Mouse (Mus musculus): Measurements from ENCODE around the gene Pakap. TPM values are rescaled to one million over a fixed set of nuclear protein-coding genes. Genes with fewer than 3 reads are reported as not detected.

Pakap gene
- polyA plus RNA-seq, 1 experiment: 6.3 TPM

GRCm38 (mm10) chr4:57716735-57717134 lies 148.8 kb downstream of the Pakap start:
- H3K4me1 ChIP-seq (ENCODE audit: control insufficient read depth, insufficient read depth, low read length): no peaks in the 10 kb centered on the region
- 28% methylated on average over 4 of the region's 4 CpGs for WGBS
- DNase-seq: no peak
- H3K4me3 ChIP-seq (replicated peaks; ENCODE audit: insufficient read depth, low read depth, low read length): no peak overlapping the region
- no peak overlapping the region for H3K27ac ChIP-seq (ENCODE audit: insufficient read depth, low read length)
- H3K27me3 ChIP-seq (ENCODE audit: control insufficient read depth, insufficient read depth, low read length): no peaks in the 10 kb centered on the region
- TF ChIP-seq CTCF (IDR thresholded peaks at IDR 0.05; ENCODE audit: borderline replicate concordance, insufficient read depth, low read depth, low read length) (no peak), POLR2A (IDR thresholded peaks at IDR 0.05; ENCODE audit: borderline replicate concordance, insufficient read depth, low read length) (no peak)

- Histone ChIP-seq H3K27ac (ENCODE audit: insufficient read depth, low read length) (no peak within 1 kb of the TSS), H3K4me1 (ENCODE audit: control insufficient read depth, insufficient read depth, low read length) (no peaks in the 10 kb centered on the region), H3K4me3 (replicated peaks; ENCODE audit: insufficient read depth, low read depth, low read length) (no peak within 1 kb of the TSS), H3K27me3 (ENCODE audit: control insufficient read depth, insufficient read depth, low read length) (no peaks in the 10 kb centered on the region)
- WGBS: 80% methylated on average over 9 of the region's 9 CpGs
- TF ChIP-seq POLR2A (IDR thresholded peaks at IDR 0.05; ENCODE audit: borderline replicate concordance, insufficient read depth, low read length): no peak
- DNase-seq: no peak
These were observed 149.4 kb downstream of the Pakap start, which contains the start of gene Akap2 for GRCm38 (mm10) chr4:57717354-57717753. TSS of gene Akap2 (plus strand) at chr4:57717657.

DNA sequence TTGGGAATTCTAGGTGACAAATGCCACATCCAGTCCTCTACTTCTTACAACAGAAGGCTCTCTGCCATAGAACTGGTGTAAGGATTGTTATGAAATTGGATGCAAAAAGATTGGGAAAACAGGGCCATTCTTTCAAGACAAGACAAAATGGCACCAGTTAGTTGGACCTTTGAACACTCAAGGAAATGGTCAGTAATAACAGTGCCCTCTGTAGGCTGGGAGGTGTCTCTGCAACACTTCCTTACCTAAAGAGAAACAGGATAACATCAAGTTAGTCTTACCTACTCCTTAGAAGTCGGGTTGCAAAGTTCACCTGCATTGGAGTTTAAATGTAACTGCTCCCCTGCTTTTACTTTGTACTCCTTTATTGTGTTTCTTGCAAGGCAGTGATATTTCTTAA lies 151.4 kb downstream of the Pakap start:
- H3K4me1 ChIP-seq (ENCODE audit: control insufficient read depth, insufficient read depth, low read length): no peaks in the 10 kb centered on the region
- H3K27me3 ChIP-seq (ENCODE audit: control insufficient read depth, insufficient read depth, low read length): no peaks in the 10 kb centered on the region
- no peak for DNase-seq
- H3K4me3 ChIP-seq (replicated peaks; ENCODE audit: insufficient read depth, low read depth, low read length): no peak overlapping the region
- 93% methylated on average over 1 of the region's 1 CpGs for WGBS
- TF ChIP-seq POLR2A (IDR thresholded peaks at IDR 0.05; ENCODE audit: borderline replicate concordance, insufficient read depth, low read length) (no peak), CTCF (IDR thresholded peaks at IDR 0.05; ENCODE audit: borderline replicate concordance, insufficient read depth, low read depth, low read length) (no peak)
- H3K27ac ChIP-seq (ENCODE audit: insufficient read depth, low read length): no peak overlapping the region

DNA sequence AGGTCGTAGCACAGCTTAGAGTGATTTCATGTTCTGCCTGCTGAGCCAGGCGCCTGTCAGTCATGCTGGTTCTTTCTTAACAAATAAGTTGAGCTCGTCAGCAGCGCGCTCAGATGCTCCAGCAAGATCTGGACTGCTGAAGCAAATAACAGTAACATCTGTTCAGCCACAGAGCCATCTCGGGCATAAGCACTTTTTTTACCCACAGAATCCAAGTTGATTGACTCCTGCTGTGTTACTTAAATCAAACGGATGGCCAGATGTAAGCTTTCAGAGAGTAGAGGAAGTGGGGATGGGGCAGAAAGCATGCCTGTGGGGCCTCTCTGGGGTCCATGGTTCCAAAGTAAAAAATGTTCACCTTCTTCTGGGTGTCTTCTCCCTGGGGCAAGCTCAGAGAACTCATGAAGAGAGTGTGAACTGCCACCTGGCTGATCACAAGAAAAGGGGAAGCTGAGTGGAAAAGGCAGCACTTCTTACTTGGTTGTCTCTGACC lies 152.9 kb downstream of the Pakap start:
- Histone ChIP-seq H3K4me1 (ENCODE audit: control insufficient read depth, insufficient read depth, low read length) (no peaks in the 10 kb centered on the region), H3K27me3 (ENCODE audit: control insufficient read depth, insufficient read depth, low read length) (no peaks in the 10 kb centered on the region), H3K27ac (ENCODE audit: insufficient read depth, low read length) (no peak overlapping the region), H3K4me3 (replicated peaks; ENCODE audit: insufficient read depth, low read depth, low read length) (no peak overlapping the region)
- no peak for TF ChIP-seq CTCF (IDR thresholded peaks at IDR 0.05; ENCODE audit: borderline replicate concordance, insufficient read depth, low read depth, low read length)
- TF ChIP-seq POLR2A (IDR thresholded peaks at IDR 0.05; ENCODE audit: borderline replicate concordance, insufficient read depth, low read length): no peak
- DNase-seq: no peak
- WGBS: 18% methylated on average over 7 of the region's 7 CpGs

- Histone ChIP-seq H3K4me3 (replicated peaks; ENCODE audit: insufficient read depth, low read depth, low read length) (no peak overlapping the region), H3K27ac (ENCODE audit: insufficient read depth, low read length) (no peak overlapping the region), H3K4me1 (ENCODE audit: control insufficient read depth, insufficient read depth, low read length) (no peaks in the 10 kb centered on the region), H3K27me3 (ENCODE audit: control insufficient read depth, insufficient read depth, low read length) (no peaks in the 10 kb centered on the region)
- TF ChIP-seq POLR2A (IDR thresholded peaks at IDR 0.05; ENCODE audit: borderline replicate concordance, insufficient read depth, low read length) (no peak), CTCF (IDR thresholded peaks at IDR 0.05; ENCODE audit: borderline replicate concordance, insufficient read depth, low read depth, low read length) (no peak)
- WGBS: 87% methylated on average over 4 of the region's 4 CpGs
- no peak for DNase-seq
These were observed 154.3 kb downstream of the Pakap start for GRCm38 (mm10) chr4:57722296-57722695.

GRCm38 (mm10) chr4:57723659-57724058 lies 155.7 kb downstream of the Pakap start:
- no peaks in the 10 kb centered on the region for H3K27me3 ChIP-seq (ENCODE audit: control insufficient read depth, insufficient read depth, low read length)
- H3K27ac ChIP-seq (ENCODE audit: insufficient read depth, low read length): no peak overlapping the region
- WGBS: 41% methylated on average over 2 of the region's 2 CpGs
- H3K4me1 ChIP-seq (ENCODE audit: control insufficient read depth, insufficient read depth, low read length): no peaks in the 10 kb centered on the region
- no peak for DNase-seq
- no peak for TF ChIP-seq POLR2A (IDR thresholded peaks at IDR 0.05; ENCODE audit: borderline replicate concordance, insufficient read depth, low read length)
- TF ChIP-seq CTCF (IDR thresholded peaks at IDR 0.05; ENCODE audit: borderline replicate concordance, insufficient read depth, low read depth, low read length): no peak
- H3K4me3 ChIP-seq (replicated peaks; ENCODE audit: insufficient read depth, low read depth, low read length): no peak overlapping the region

- no peak overlapping the region for H3K4me3 ChIP-seq (replicated peaks; ENCODE audit: insufficient read depth, low read depth, low read length)
- no peaks in the 10 kb centered on the region for H3K4me1 ChIP-seq (ENCODE audit: control insufficient read depth, insufficient read depth, low read length)
- no peaks in the 10 kb centered on the region for H3K27me3 ChIP-seq (ENCODE audit: control insufficient read depth, insufficient read depth, low read length)
- no peak for DNase-seq
- TF ChIP-seq POLR2A (IDR thresholded peaks at IDR 0.05; ENCODE audit: borderline replicate concordance, insufficient read depth, low read length) (no peak), CTCF (IDR thresholded peaks at IDR 0.05; ENCODE audit: borderline replicate concordance, insufficient read depth, low read depth, low read length) (no peak)
- no peak overlapping the region for H3K27ac ChIP-seq (ENCODE audit: insufficient read depth, low read length)
- 70% methylated on average over 1 of the region's 1 CpGs for WGBS
These were observed 157.6 kb downstream of the Pakap start for GRCm38 (mm10) chr4:57725569-57725968.

DNA sequence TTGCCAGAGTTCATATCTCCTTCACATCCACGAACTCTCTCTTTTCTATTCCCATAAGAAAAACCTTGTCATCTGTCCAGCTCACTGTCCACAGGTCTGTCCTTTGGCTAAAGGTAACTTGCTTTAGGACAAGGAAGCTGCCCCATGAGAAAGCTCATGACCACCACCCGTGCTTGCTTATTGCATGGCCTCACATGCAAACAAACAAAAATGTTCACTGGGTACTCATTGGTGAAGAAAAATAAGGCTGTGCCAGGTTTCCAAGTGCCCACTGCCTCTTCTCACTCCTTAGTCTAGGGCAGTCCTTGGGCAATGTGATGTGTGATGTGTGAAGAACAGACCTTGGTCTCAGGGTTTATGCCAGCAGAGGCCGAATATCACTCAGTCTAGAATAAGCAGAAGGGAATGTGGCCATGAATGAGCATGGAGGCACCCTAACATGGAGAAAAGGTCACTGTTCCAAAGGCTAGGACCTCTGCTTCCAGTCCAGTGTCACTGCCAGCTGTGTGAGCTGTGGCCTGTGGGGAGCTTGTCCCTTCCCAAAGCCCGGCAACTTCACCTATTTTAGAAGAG lies 160.7 kb downstream of the Pakap start:
- WGBS: 73% methylated on average over 4 of the region's 4 CpGs
- no peak for TF ChIP-seq POLR2A (IDR thresholded peaks at IDR 0.05; ENCODE audit: borderline replicate concordance, insufficient read depth, low read length)
- no peak for TF ChIP-seq CTCF (IDR thresholded peaks at IDR 0.05; ENCODE audit: borderline replicate concordance, insufficient read depth, low read depth, low read length)
- Histone ChIP-seq H3K4me3 (replicated peaks; ENCODE audit: insufficient read depth, low read depth, low read length) (no peak overlapping the region), H3K27me3 (ENCODE audit: control insufficient read depth, insufficient read depth, low read length) (no peaks in the 10 kb centered on the region), H3K4me1 (ENCODE audit: control insufficient read depth, insufficient read depth, low read length) (no peaks in the 10 kb centered on the region), H3K27ac (ENCODE audit: insufficient read depth, low read length) (no peak overlapping the region)
- no peak for DNase-seq

Measured in cerebellum, adult 2 months (tissue).